In the genomic region with DNA sequence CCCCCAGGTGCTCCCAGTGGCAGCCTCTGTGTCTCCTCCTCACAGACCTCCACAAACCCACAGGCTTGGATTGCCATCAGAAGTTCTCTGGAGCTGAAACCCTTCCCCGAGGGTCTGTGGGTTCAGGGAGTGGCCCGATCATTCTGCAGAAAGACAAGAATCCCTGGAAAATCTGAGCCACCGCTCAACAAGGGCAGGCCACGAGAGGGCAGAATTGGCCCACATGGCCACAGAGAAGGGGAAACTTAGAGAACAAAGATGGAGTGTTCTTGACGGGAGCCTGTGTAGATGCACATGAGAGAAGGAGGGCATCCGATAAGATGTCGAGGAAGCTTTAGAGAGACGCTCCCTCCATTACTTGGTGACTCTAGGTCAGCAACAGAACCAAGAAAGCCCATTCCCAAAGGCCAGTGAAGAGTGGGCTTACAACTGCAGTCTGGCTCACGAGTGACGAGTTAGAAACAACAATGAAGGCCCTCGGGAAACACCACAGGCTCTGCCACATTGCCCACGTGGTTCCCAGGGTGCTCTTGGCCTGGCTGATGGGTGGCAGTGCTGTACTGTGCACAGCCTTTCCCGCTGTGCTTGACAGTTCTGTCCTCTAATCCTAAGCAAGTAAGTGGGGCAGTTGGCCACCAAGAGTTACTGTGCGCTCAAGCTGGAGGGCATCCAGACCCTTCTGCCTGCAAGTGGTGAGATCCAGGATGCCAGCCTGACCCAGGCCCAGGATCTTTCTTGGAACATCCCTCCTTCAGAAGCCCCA, we compare ENCODE assay signal across 9 mouse cellular contexts. TPM values are rescaled to one million over a fixed set of nuclear protein-coding genes. Genes with fewer than 3 reads are reported as not detected.
DNase-seq lines count a peak whose midpoint lies in the region; ATAC-seq and TF ChIP-seq lines count a peak whose summit lies in the region.
"Had no signal": no experiment of that assay in that cellular context is flagged by ENCODE, and none has a peak within 500 bp of the region (broad histone marks: within the 10 kb centered on the region; RNA-seq: fewer than 3 reads in every experiment).

No protein-coding gene starts in this region.

- TF ChIP-seq CTCF in stomach, postnatal 0 days (IDR thresholded peaks at IDR 0.05; ENCODE audit: low read depth) = peak; percentile 83

- 62% methylated on average over 14 of the region's 14 CpGs for WGBS in stomach, postnatal 0 days

- H3K4me1 ChIP-seq in stomach, postnatal 0 days (replicated peaks; ENCODE audit: control insufficient read depth, insufficient read depth) = peaks cover 4% of the 10 kb centered on the region; the same call in 1 of the 2 replicates

- no peak for ATAC-seq in stomach, postnatal 0 days (ENCODE audit: low FRiP score, low TSS enrichment)

- H3K4me2 ChIP-seq in stomach, postnatal 0 days (replicated peaks; ENCODE audit: low read depth) = no peak overlapping the region
- H3K4me2 ChIP-seq: liver, embryonic 13.5 days had no signal

- peak; percentile 19 for DNase-seq in adrenal gland, postnatal 25 days
- DNase-seq in adrenal gland, adult 18-20 months (ENCODE audit: low spot score in 2 of 2) = no peak
- DNase-seq in left cerebral cortex, adult 18-20 months (ENCODE audit: low spot score in 2 of 2) = peak; percentile 50
- no peak for DNase-seq in left cerebral cortex, adult 8-10 months (ENCODE audit: low spot score in 2 of 2)
- DNase-seq in cerebellum, postnatal 25 days = peak; percentile 44 to 68
- DNase-seq in layer of hippocampus, postnatal 14 days (ENCODE audit: low spot score in 2 of 2) = peak; percentile 61 to 65
- DNase-seq in stomach, postnatal 0 days (ENCODE audit: low spot score) = peak; percentile 49
- no peak for DNase-seq in urinary bladder, postnatal 36 days (ENCODE audit: low spot score in 2 of 2)
- DNase-seq: liver, embryonic 13.5 days had no signal

- H3K9me3 ChIP-seq in stomach, postnatal 0 days (ENCODE audit: control insufficient read depth, low read length) = no peaks in the 10 kb centered on the region
- H3K9me3 ChIP-seq: liver, embryonic 13.5 days had no signal

- no peaks in the 10 kb centered on the region for H3K36me3 ChIP-seq in stomach, postnatal 0 days (ENCODE audit: control insufficient read depth, insufficient read depth, low read length)
- H3K36me3 ChIP-seq: liver, embryonic 13.5 days had no signal

- no peak overlapping the region for H3K27ac ChIP-seq in stomach, postnatal 0 days (replicated peaks)
- H3K27ac ChIP-seq: liver, embryonic 13.5 days had no signal

- no peak for TF ChIP-seq EP300 in stomach, postnatal 0 days (optimal IDR thresholded peaks at IDR 0.05)

- H3K27me3 ChIP-seq in stomach, postnatal 0 days (ENCODE audit: control insufficient read depth, insufficient read depth, low read length) = no peaks in the 10 kb centered on the region
- H3K27me3 ChIP-seq: liver, embryonic 13.5 days had no signal

- no peak overlapping the region for H3K9ac ChIP-seq in stomach, postnatal 0 days (ENCODE audit: low read length)
- H3K9ac ChIP-seq: liver, embryonic 13.5 days had no signal

- no peak overlapping the region for H3K4me3 ChIP-seq in stomach, postnatal 0 days (ENCODE audit: low read depth, low read length)
- H3K4me3 ChIP-seq: liver, embryonic 13.5 days had no signal

RNA-seq across cellular contexts. Expression of gene Tmem247, which starts 7.2 kb away (rescaled TPM):
- total RNA-seq in adrenal gland, postnatal 25 days (2021) = not detected in 2 replicates
- not detected for total RNA-seq in adrenal gland, adult 18-20 months (2021)
- total RNA-seq in left cerebral cortex, adult 18-20 months (2021) = not detected
- total RNA-seq in left cerebral cortex, adult 8-10 months (2022) = not detected
- total RNA-seq in layer of hippocampus, postnatal 14 days (2021) = not detected
- polyA plus RNA-seq in stomach, postnatal 0 days (2015; fragmentation: Nextera tagmentation; extraction: Ambion mirVana) = not detected in 2 replicates
- polyA plus RNA-seq: liver, embryonic 13.5 days had no signal

RNA-seq across cellular contexts. Expression of gene Atp6v1e2, which starts 37.8 kb away (rescaled TPM):
- not detected in 2 replicates for total RNA-seq in adrenal gland, postnatal 25 days (2021)
- total RNA-seq in adrenal gland, adult 18-20 months (2021) = not detected
- total RNA-seq in left cerebral cortex, adult 18-20 months (2021) = not detected
- total RNA-seq in left cerebral cortex, adult 8-10 months (2022) = not detected
- total RNA-seq in layer of hippocampus, postnatal 14 days (2021) = under 1 TPM in 1 of 2 experiments, not detected in 1; 0.35 TPM
- 0.12 TPM in 1 of 2 replicates, not detected in the other for polyA plus RNA-seq in stomach, postnatal 0 days (2015; fragmentation: Nextera tagmentation; extraction: Ambion mirVana)
- polyA plus RNA-seq: liver, embryonic 13.5 days had no signal

RNA-seq across cellular contexts. Expression of gene Rhoq, which starts 53.0 kb away (rescaled TPM):
- 53.0 and 64.0 TPM in 2 replicates for total RNA-seq in adrenal gland, postnatal 25 days (2021)
- 100 to 1,000 TPM; 106 to 145 TPM for total RNA-seq in adrenal gland, adult 18-20 months (2021)
- 10 to 100 TPM; 37.8 to 46.2 TPM for total RNA-seq in left cerebral cortex, adult 18-20 months (2021)
- 10 to 100 TPM; 31.8 to 39.5 (median 36.6) TPM for total RNA-seq in left cerebral cortex, adult 8-10 months (2022)
- total RNA-seq in layer of hippocampus, postnatal 14 days (2021) = 10 to 100 TPM; 32.1 to 33.5 TPM
- 5.6 and 6.2 TPM in 2 replicates for polyA plus RNA-seq in stomach, postnatal 0 days (2015; fragmentation: Nextera tagmentation; extraction: Ambion mirVana)

Comparison
In these comparisons a context has a peak if more than half of its experiments do, and no peak if none do; other contexts are left out.
1. DNase-seq: peak in adrenal gland, postnatal 25 days (single experiment), left cerebral cortex, adult 18-20 months (2 of 2), cerebellum, postnatal 25 days (2 of 2), layer of hippocampus, postnatal 14 days (2 of 2) and stomach, postnatal 0 days (single experiment); none in adrenal gland, adult 18-20 months (0 of 2), left cerebral cortex, adult 8-10 months (0 of 2) and urinary bladder, postnatal 36 days (0 of 2).